Mouse (Mus musculus): ENCODE measurements around the gene Nemp1. TPM values are rescaled to one million over a fixed set of nuclear protein-coding genes. Genes with fewer than 3 reads are reported as not detected.
"Not testable (repeated sequence)": the region's sequence is repeated elsewhere in the genome, so short reads cannot be mapped to it uniquely, and the experiment has no call there.

The Nemp1 gene
- total RNA-seq, 2 experiments from 2014 or later = 11.6 to 13.2 TPM

- DNase-seq (ENCODE audit: low spot score in 2 of 2) = peak in 1 of 2 experiments; percentile 68
These were observed 23.0 kb upstream of the Nemp1 start for GRCm38 (mm10) chr10:127643553-127644238.

DNA sequence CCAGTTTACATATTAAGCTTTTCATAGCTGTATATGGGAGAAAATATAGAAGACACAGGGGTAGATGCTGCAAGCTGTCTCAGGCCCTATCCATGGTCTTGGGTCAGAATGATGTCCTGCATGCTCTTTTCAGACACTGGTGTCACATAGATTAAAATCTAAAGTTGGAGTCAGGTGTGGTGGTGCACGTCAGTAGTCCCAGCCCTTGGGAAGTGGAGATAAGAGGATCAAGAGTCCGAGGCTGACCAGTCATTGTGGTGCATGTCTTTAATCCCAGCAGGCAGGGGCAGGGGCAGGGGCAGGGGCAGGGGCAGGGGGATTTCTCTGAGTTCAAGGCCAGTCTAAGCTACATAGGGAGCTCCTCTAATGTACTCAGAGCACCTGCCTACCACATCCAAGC is 20.9 kb upstream of the Nemp1 start:
- no peak for DNase-seq (ENCODE audit: low spot score in 2 of 2)

GRCm38 (mm10) chr10:127652906-127653638 is 13.6 kb upstream of the Nemp1 start:
- DNase-seq (ENCODE audit: low spot score in 2 of 2) = no peak

GRCm38 (mm10) chr10:127654970-127655579 is 11.6 kb upstream of the Nemp1 start:
- no peak for DNase-seq (ENCODE audit: low spot score in 2 of 2)

- not testable (repeated sequence) for DNase-seq (ENCODE audit: low spot score in 2 of 2)
These were observed 9.1 kb upstream of the Nemp1 start for GRCm38 (mm10) chr10:127657617-127658016.

DNA sequence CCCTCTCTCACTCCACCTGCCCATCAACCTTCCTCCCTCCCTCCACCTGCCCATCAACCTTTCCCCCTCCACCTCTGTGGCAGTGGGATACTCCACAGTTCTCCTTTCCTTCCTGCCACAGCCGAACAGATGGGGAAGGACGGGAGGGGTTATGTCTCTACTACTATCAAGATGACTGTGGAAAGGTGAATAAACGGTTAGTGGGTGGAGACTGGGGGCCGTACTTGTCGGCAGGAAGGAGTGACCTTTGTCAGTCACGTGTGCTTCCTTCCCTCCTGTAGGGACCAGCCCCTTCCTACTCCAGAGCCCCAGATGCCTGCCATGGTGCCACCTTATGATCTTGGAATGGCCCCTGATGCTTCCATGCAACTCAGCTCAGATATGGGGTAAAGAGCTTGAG is 8.6 kb upstream of the Nemp1 start:
- DNase-seq (ENCODE audit: low spot score in 2 of 2) = no peak

- DNase-seq (ENCODE audit: low spot score in 2 of 2) = no peak
These were observed 7.2 kb upstream of the Nemp1 start for GRCm38 (mm10) chr10:127659551-127659950.

DNA sequence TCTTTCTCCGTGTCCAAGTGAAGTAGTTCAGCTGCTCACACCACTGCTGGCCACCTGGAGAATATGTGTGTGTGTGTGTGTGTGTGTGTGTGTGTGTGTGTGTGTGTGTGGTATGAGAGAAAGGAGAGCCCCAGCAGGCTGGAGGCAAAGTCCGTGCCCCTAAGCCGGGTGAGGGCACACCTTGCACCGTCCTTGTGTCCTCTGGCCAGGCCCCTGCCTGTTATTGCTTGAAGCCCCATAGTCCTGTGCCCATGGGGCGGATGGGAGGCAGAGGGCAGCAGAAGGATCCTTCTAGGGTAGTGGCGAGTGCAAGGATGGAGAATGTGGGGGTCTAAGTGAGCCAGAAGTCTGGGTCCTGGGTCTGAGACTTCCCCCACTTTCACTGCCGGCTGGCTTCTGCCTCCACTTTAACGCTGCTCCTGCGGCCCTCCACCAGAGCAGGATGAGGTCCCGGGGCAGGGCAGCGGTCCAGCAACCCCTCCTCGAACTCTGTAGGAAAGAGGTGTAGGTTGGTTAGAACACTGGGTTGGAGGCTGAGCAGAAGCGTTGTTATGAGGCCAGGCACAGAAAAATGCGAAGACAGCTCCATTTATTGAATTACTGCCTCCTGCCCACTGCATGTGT is 5.3 kb upstream of the Nemp1 start:
- DNase-seq (ENCODE audit: low spot score in 2 of 2) = no peak

DNA sequence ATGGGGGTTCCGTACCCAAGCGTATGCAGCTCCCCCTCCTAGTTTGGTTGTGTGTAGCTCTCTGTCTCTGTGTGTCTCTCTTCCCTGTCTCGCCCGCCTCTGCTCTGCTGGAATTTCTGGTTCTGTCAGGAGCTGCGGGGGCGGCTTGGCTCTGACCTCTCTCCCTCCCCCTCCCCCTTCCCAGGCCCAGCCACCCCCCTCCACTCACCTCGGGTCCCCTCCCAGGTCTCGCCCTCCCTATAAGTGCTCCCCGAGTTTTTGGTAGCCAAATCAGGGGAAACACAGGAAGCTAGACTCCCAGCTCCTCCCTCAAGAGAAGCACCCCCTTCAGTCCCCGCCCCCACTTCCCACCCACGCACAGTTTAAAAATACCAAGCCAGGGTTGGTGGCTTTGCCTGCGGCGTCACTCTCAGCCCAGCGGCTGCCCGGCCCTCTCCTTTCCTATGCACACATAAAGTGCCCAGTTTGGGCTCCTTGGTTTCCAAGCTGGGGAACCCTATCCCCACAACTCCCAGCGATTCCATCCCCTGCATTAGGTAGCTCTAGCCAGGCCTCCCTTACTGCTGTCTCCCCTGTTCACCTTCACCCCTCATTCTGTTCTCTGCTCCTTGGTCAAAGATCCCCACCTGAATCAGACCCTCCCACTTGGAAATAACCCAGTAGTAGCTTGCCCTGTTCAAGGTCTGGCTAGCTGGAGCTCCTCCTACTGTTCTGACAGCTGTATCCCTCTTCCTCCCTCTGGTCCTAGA is 4.6 kb upstream of the Nemp1 start:
- peak in 1 of 2 experiments; percentile 47 for DNase-seq (ENCODE audit: low spot score in 2 of 2)

- no peak for DNase-seq (ENCODE audit: low spot score in 2 of 2)
These were observed 3.9 kb upstream of the Nemp1 start for GRCm38 (mm10) chr10:127662666-127663253.

DNA sequence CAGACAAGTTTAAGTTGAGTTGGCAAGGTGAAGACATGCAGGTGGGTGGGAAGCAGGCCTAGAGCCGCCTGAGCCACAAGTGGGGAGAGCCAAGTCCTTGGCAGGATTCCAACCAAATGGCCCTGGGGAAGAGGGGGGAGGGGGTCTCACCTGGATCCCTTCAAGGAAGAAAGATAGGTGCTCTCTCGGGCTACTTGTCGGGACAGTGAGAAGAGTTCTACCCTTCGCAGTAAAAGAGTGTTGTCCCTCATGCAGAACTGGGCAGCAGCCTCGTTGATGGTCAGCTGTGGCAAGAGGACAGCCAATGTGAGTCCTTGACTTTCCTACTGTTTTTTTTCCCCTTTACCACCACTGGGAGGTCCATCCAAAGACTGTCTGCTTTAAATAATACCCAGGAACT is 3.1 kb upstream of the Nemp1 start:
- DNase-seq (ENCODE audit: low spot score in 2 of 2) = no peak

DNA sequence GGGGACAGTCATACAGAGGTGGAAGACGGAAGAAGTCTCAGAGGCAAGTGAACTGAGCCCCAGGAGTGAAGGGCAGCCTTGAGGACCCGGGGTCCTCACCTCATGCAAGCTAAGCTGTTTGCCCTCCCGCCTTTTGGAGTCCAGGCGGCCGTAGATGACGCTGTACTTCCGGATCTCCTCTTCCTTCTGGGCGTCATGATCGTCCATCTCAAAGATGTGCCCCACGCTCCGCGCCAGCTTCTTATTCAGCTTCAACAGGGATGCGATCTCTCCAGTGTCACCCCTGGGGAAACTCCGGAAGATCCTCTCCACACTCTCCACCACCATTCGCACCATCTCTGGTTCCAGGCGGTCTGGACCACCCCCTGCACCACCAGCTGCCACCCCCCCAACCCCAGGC is 2.5 kb upstream of the Nemp1 start:
- DNase-seq (ENCODE audit: low spot score in 2 of 2) = no peak

DNA sequence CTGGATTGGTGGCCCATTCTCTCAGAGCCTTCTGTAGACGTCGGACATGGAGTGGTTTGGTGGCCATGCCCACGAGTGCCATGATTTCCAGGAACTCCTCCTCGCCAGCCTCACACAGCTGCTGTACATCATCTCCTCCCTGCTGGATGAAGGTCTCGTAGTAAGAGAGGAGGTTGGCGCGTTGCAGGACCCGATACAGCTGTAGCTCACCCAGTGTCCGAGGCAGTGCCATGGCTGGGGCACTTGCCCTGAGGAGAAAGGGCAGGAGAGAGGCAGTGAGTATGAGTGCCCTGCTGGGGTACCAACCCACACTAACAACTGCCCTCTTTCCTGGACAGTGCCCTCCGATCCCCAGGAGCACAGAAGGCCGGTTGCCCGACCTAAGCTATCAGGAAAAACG is 1.8 kb upstream of the Nemp1 start:
- no peak for DNase-seq (ENCODE audit: low spot score in 2 of 2)

DNA sequence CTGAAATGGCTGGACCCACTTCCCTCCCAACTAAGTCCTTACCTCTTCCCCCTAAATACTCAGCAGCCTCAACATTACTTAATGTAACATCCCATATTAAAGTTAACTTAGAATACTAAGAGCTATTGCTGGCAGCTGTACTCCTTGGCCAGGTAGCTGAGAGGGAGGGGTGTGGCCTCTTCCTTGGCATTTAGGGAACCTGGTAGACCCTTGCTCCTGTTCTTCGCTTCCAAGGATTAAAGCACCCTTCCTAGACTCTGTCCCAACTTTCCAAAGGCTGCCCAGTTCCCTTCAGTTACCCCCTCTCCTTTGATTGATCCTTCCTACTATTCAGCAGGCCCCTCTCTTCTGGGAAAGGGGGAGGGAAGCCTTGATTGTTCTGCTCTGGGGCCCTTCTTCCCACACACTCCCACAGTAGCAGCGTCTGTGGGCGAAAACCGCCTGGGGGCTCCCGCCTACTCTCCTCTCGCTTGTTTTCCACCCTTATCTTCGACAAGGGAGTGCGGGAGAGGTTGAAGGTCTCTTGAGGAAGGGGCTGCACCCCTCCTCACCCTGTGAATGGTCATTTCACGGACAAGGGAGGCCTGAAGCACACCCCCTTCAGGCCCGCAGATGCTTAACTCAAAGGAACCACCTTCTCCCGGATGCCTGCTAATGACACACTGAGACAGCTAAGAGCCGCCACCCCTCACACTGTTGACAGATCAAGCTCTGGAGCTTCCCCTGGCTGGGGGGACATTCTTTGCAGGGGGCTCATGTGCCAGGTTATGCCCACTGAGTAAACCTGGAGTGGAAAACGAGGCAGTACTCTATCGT is 1.1 kb upstream of the Nemp1 start:
- no peak for DNase-seq (ENCODE audit: low spot score in 2 of 2)

- DNase-seq (ENCODE audit: low spot score in 2 of 2) = peak in 1 of 2 experiments; percentile 74
These were observed 780 bp downstream of the Nemp1 start for GRCm38 (mm10) chr10:127667269-127668092.

- peak in 1 of 2 experiments; percentile 66 for DNase-seq (ENCODE audit: low spot score in 2 of 2)
These were observed 1.7 kb downstream of the Nemp1 start, which contains the start of gene Nab2 for GRCm38 (mm10) chr10:127668093-127669050. Nab2 (minus strand) TSS chr10:127668568.

- no peak for DNase-seq (ENCODE audit: low spot score in 2 of 2)
These were observed 2.5 kb downstream of the Nemp1 start for GRCm38 (mm10) chr10:127669170-127669569.

DNA sequence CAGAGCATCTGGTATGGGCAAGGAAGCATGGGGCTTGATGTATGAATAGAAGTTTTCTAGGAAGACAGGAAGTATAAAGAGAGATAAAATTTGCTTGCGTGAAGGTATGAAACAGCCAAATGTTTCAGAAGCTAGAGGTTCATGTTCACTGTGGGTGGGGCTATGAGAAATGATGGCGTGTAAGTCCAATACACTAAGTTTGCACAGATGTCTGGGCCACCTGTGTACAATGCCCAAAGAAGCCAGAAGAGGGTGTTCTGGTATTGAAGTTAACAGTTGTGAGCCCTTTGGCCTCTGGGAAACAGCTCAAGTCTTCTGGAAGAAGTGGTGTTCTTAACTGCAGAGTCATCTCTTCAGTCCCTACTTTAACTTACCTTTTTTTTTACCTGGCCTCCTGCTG is 3.5 kb downstream of the Nemp1 start:
- DNase-seq (ENCODE audit: low spot score in 2 of 2) = no peak
